In the genomic region with DNA sequence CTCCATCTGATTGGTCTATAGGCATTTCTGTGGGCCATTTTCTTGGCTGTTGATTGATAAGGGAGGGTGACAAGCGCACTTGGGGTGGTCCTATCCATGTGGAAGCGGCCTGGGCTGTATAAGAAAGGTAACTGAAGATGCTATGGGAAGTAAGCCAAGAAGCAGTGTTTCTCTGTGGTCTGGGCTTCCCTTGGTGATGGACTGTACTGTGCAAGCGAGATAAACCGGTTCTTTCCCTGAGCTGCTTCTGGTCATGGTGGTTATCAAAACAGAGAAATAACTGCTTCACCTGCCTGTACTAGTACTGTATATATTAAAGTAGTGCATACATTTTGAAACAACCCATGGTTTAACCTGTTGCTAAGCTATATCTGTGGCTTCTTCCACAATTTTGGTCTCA, we compare ENCODE assay signal across 30 mouse cellular contexts. TPM values are rescaled to one million over a fixed set of nuclear protein-coding genes. Genes with fewer than 3 reads are reported as not detected.
DNase-seq lines count a peak whose midpoint lies in the region; ATAC-seq and TF ChIP-seq lines count a peak whose summit lies in the region.
"Had no signal": no experiment of that assay in that cellular context is flagged by ENCODE, and none has a peak within 500 bp of the region (broad histone marks: within the 10 kb centered on the region; RNA-seq: fewer than 3 reads in every experiment).

No protein-coding gene starts in this region.

- no peak overlapping the region for H3K4me2 ChIP-seq in liver, embryonic 14.5 days (ENCODE audit: low read depth)
- no peak overlapping the region for H3K4me2 ChIP-seq in liver, embryonic 12.5 days
- H3K4me2 ChIP-seq: embryonic facial prominence, embryonic 15.5 days; forebrain, embryonic 12.5 days; forebrain, embryonic 15.5 days; heart, embryonic 12.5 days; heart, embryonic 15.5 days; hindbrain, embryonic 12.5 days; hindbrain, embryonic 15.5 days had no signal

- TF ChIP-seq RAD21 in MEL (IDR thresholded peaks at IDR 0.05; ENCODE audit: low read depth, low read length) = no peak

- no peak overlapping the region for H3K9ac ChIP-seq in liver, embryonic 14.5 days (replicated peaks)
- H3K9ac ChIP-seq in liver, embryonic 12.5 days = no peak overlapping the region
- H3K9ac ChIP-seq in ES-Bruce4 (ENCODE audit: low read depth, poor library complexity, severe bottlenecking) (no peak overlapping the region), MEL (ENCODE audit: control insufficient read depth, low read depth, low read length, poor library complexity, severe bottlenecking) (no peak overlapping the region)
- H3K9ac ChIP-seq: embryonic facial prominence, embryonic 15.5 days; forebrain, embryonic 12.5 days; forebrain, embryonic 15.5 days; heart, embryonic 12.5 days; heart, embryonic 15.5 days; hindbrain, embryonic 12.5 days; hindbrain, embryonic 15.5 days had no signal

- TF ChIP-seq POLR2A in ES-Bruce4 (IDR thresholded peaks at IDR 0.05; ENCODE audit: insufficient read depth, low read length) = no peak
- no peak for TF ChIP-seq POLR2A in MEL (IDR thresholded peaks at IDR 0.05; ENCODE audit: control insufficient read depth in 1 of 2, insufficient read depth in 1 of 2, low read depth in 1 of 2, low read length in 2 of 2, poor library complexity in 1 of 2)

- no peaks in the 10 kb centered on the region for H3K9me3 ChIP-seq in liver, embryonic 14.5 days (ENCODE audit: control insufficient read depth, low read length)
- no peaks in the 10 kb centered on the region for H3K9me3 ChIP-seq in liver, embryonic 12.5 days (replicated peaks)
- no peaks in the 10 kb centered on the region for H3K9me3 ChIP-seq in ES-Bruce4 (replicated peaks; ENCODE audit: control insufficient read depth, insufficient read depth, low read length, poor library complexity, severe bottlenecking)
- H3K9me3 ChIP-seq in MEL (replicated peaks; ENCODE audit: insufficient read depth, low read length) = no peaks in the 10 kb centered on the region
- H3K9me3 ChIP-seq: embryonic facial prominence, embryonic 15.5 days; forebrain, embryonic 12.5 days; forebrain, embryonic 15.5 days; heart, embryonic 12.5 days; heart, embryonic 15.5 days; hindbrain, embryonic 12.5 days; hindbrain, embryonic 15.5 days had no signal

- H3K79me2 ChIP-seq in MEL (ENCODE audit: control insufficient read depth, insufficient read depth, low read length, poor library complexity) = peaks cover 8% of the 10 kb centered on the region

- TF ChIP-seq CTCF in liver, embryonic 14.5 days (IDR thresholded peaks at IDR 0.05; ENCODE audit: low read depth) = no peak
- TF ChIP-seq CTCF in ES-Bruce4 (IDR thresholded peaks at IDR 0.05; ENCODE audit: low read depth, low read length) (no peak), MEL (IDR thresholded peaks at IDR 0.05 in 2 of 3, conservative IDR thresholded peaks at IDR 0.05 in 1 of 3; ENCODE audit: control insufficient read depth in 1 of 3, insufficient read depth in 1 of 3, low read depth in 2 of 3, low read length in 3 of 3, poor library complexity in 1 of 3, severe bottlenecking in 1 of 3) (no peak)

- no peak overlapping the region for H3K4me3 ChIP-seq in liver, embryonic 14.5 days (ENCODE audit: insufficient read depth in 1 of 2, low read depth in 2 of 2, low read length in 2 of 2)
- H3K4me3 ChIP-seq in liver, embryonic 12.5 days = no peak overlapping the region
- H3K4me3 ChIP-seq in ES-Bruce4 (ENCODE audit: low read depth, low read length) (0 out of 2 replicates have a peak overlapping the region, but pooled peaks have one; percentile 15), MEL (ENCODE audit: control insufficient read depth in 1 of 2, insufficient read depth in 1 of 2, low read depth in 2 of 2, low read length in 2 of 2) (no peak overlapping the region)
- H3K4me3 ChIP-seq: embryonic facial prominence, embryonic 15.5 days; forebrain, embryonic 12.5 days; forebrain, embryonic 15.5 days; heart, embryonic 12.5 days; heart, embryonic 15.5 days; hindbrain, embryonic 12.5 days; hindbrain, embryonic 15.5 days had no signal

- no peak for DNase-seq in liver, embryonic 14.5 days (ENCODE audit: low read depth in 3 of 3, low spot score in 3 of 3)
- DNase-seq in MEL (ENCODE audit: low read depth, low spot score) = peak; percentile 86
- no peak for DNase-seq in cerebellum, postnatal 4 days (ENCODE audit: low spot score in 2 of 2)
- DNase-seq in embryo, embryonic 11 days = no peak
- DNase-seq: adrenal gland, postnatal 10 days; adrenal gland, postnatal 36 days; cerebellum, adult 18-20 months; cerebellum, adult 9-10 months; cerebellum, postnatal 14 days; gastrocnemius, postnatal 25 days; heart, adult 18-20 months; heart, postnatal 14 days had no signal

- no peak overlapping the region for H3K27ac ChIP-seq in liver, embryonic 14.5 days
- H3K27ac ChIP-seq in liver, embryonic 12.5 days = no peak overlapping the region
- H3K27ac ChIP-seq in ES-Bruce4 (ENCODE audit: insufficient read depth, low read length) (peak overlapping the region; percentile 60), MEL (ENCODE audit: control insufficient read depth, low read depth, low read length) (no peak overlapping the region)
- H3K27ac ChIP-seq: embryonic facial prominence, embryonic 15.5 days; forebrain, embryonic 12.5 days; forebrain, embryonic 15.5 days; heart, embryonic 15.5 days; hindbrain, embryonic 12.5 days; hindbrain, embryonic 15.5 days had no signal

- H3K27me3 ChIP-seq in liver, embryonic 14.5 days (ENCODE audit: control insufficient read depth, insufficient read depth, low read length) = no peaks in the 10 kb centered on the region
- H3K27me3 ChIP-seq in liver, embryonic 12.5 days (replicated peaks) = no peaks in the 10 kb centered on the region
- no peaks in the 10 kb centered on the region for H3K27me3 ChIP-seq in ES-Bruce4 (ENCODE audit: control insufficient read depth, insufficient read depth, low read length, poor library complexity, severe bottlenecking)
- no peaks in the 10 kb centered on the region for H3K27me3 ChIP-seq in MEL (ENCODE audit: control insufficient read depth in 1 of 2, insufficient read depth in 2 of 2, low read length in 2 of 2)
- H3K27me3 ChIP-seq: embryonic facial prominence, embryonic 15.5 days; forebrain, embryonic 12.5 days; forebrain, embryonic 15.5 days; heart, embryonic 12.5 days; heart, embryonic 15.5 days; hindbrain, embryonic 12.5 days; hindbrain, embryonic 15.5 days; Patski had no signal

- H3K4me1 ChIP-seq in liver, embryonic 14.5 days (replicated peaks; ENCODE audit: control insufficient read depth in 2 of 2, insufficient read depth in 2 of 2, low read length in 1 of 2) = peaks cover 5 to 13% of the 10 kb centered on the region in 2 experiments; a peak in 3 of 4 replicates
- peaks cover 27% of the 10 kb centered on the region for H3K4me1 ChIP-seq in liver, embryonic 12.5 days
- H3K4me1 ChIP-seq in ES-Bruce4 (ENCODE audit: control insufficient read depth, insufficient read depth, low read length) (peaks cover 2% of the 10 kb centered on the region), MEL (ENCODE audit: control insufficient read depth in 1 of 2, insufficient read depth in 2 of 2, low read length in 2 of 2) (peaks cover 5 to 21% of the 10 kb centered on the region in 2 experiments)
- H3K4me1 ChIP-seq: embryonic facial prominence, embryonic 15.5 days; heart, embryonic 12.5 days; hindbrain, embryonic 12.5 days; hindbrain, embryonic 15.5 days had no signal

- peak; percentile 40; the same call in 1 of the 2 replicates for TF ChIP-seq EP300 in liver, embryonic 14.5 days (IDR thresholded peaks at IDR 0.05; ENCODE audit: low read depth)
- TF ChIP-seq EP300 in ES-Bruce4 (IDR thresholded peaks at IDR 0.05; ENCODE audit: insufficient read depth, low read depth, low read length) (no peak), MEL (IDR thresholded peaks at IDR 0.05; ENCODE audit: low read depth in 1 of 2, low read length in 2 of 2) (peak; percentile 45 to 73; a peak in 3 of 4 replicates)

- no peak for ATAC-seq in liver, embryonic 14.5 days (ENCODE audit: insufficient read depth)
- no peak for ATAC-seq in liver, embryonic 12.5 days
- ATAC-seq in megakaryocyte-erythroid progenitor cell, adult 5-6 weeks (replicated peaks; ENCODE audit: low FRiP score, low TSS enrichment, poor library complexity, severe bottlenecking) = peak; percentile 59
- ATAC-seq: CD4-positive, CD25-positive, alpha-beta regulatory T cell, adult 4 months; forebrain, embryonic 15.5 days; intestine, postnatal 0 days; Patski had no signal

- WGBS in liver, embryonic 14.5 days (ENCODE audit: insufficient replicate concordance) = 29% methylated on average over 4 of the region's 4 CpGs
- 49% methylated on average over 4 of the region's 4 CpGs for WGBS in liver, embryonic 12.5 days (ENCODE audit: insufficient replicate concordance)

- no peaks in the 10 kb centered on the region for H3K36me3 ChIP-seq in liver, embryonic 14.5 days (replicated peaks; ENCODE audit: control insufficient read depth, insufficient read depth, low read depth)
- H3K36me3 ChIP-seq in liver, embryonic 12.5 days = no peaks in the 10 kb centered on the region
- H3K36me3 ChIP-seq in ES-Bruce4 (ENCODE audit: control insufficient read depth, insufficient read depth, low read length, poor library complexity, severe bottlenecking) (peaks cover 25% of the 10 kb centered on the region), MEL (ENCODE audit: control insufficient read depth in 1 of 2, insufficient read depth in 2 of 2, low read length in 2 of 2) (peaks cover 0 to 18% of the 10 kb centered on the region in 2 experiments; a peak in 2 of 4 replicates)
- H3K36me3 ChIP-seq: embryonic facial prominence, embryonic 15.5 days; forebrain, embryonic 12.5 days; forebrain, embryonic 15.5 days; heart, embryonic 15.5 days; hindbrain, embryonic 12.5 days; hindbrain, embryonic 15.5 days had no signal

RNA-seq across cellular contexts. Expression of a gene that starts 4.2 kb away (rescaled TPM):
- 7.5 and 10.6 TPM in 2 replicates for polyA plus RNA-seq in liver, embryonic 14.5 days (2012; rRNA removed)
- 14.0 and 14.4 TPM in 2 replicates for polyA plus RNA-seq in liver, embryonic 14.5 days (2014; fragmentation: Nextera tagmentation; extraction: Ambion mirVana)
- 26.9 and 27.8 TPM in 2 replicates for polyA plus RNA-seq in liver, embryonic 12.5 days (2016; fragmentation: Nextera tagmentation; extraction: Ambion mirVana)
- polyA plus RNA-seq in ES-Bruce4 (2011; ENCODE audit: insufficient read depth, insufficient read length, low read depth, missing spikeins) (52.5 and 63.5 TPM in 2 replicates), MEL (2012; ENCODE audit: insufficient read depth in 1 of 2, insufficient read length in 2 of 2, low read depth in 1 of 2, low replicate concordance in 2 of 2, missing spikeins in 1 of 2) (10 to 100 TPM in 1 of 2 experiments, not detected in 1; 64.0 TPM)
- 34.2 and 45.6 TPM in 2 replicates for total RNA-seq in MEL (2012; rRNA removed)
- total RNA-seq in megakaryocyte-erythroid progenitor cell, adult 5-6 weeks (2014; fragmentation: Nextera tagmentation) = 18.0 and 22.8 TPM in 2 replicates
- total RNA-seq in megakaryocyte-erythroid progenitor cell, adult 5-6 weeks (2017) = 83.8 and 89.2 TPM in 2 replicates

RNA-seq across cellular contexts. Expression of a gene that starts 19.8 kb away (rescaled TPM):
- 74.6 and 191 TPM in 2 replicates for polyA plus RNA-seq in liver, embryonic 14.5 days (2012; rRNA removed)
- polyA plus RNA-seq in liver, embryonic 14.5 days (2014; fragmentation: Nextera tagmentation; extraction: Ambion mirVana) = 280 and 300 TPM in 2 replicates
- polyA plus RNA-seq in liver, embryonic 12.5 days (2016; fragmentation: Nextera tagmentation; extraction: Ambion mirVana) = 380 and 430 TPM in 2 replicates
- polyA plus RNA-seq in ES-Bruce4 (2011; ENCODE audit: insufficient read depth, insufficient read length, low read depth, missing spikeins) (235 and 249 TPM in 2 replicates), MEL (2012; ENCODE audit: insufficient read depth in 1 of 2, insufficient read length in 2 of 2, low read depth in 1 of 2, low replicate concordance in 2 of 2, missing spikeins in 1 of 2) (100 to 1,000 TPM; 220 to 399 TPM)
- total RNA-seq in MEL (2012; rRNA removed) = 126 and 160 TPM in 2 replicates
- 452 and 588 TPM in 2 replicates for total RNA-seq in megakaryocyte-erythroid progenitor cell, adult 5-6 weeks (2014; fragmentation: Nextera tagmentation)
- total RNA-seq in megakaryocyte-erythroid progenitor cell, adult 5-6 weeks (2017) = 396 and 475 TPM in 2 replicates

RNA-seq across cellular contexts. Expression of a gene that starts 36.1 kb away (rescaled TPM):
- polyA plus RNA-seq in liver, embryonic 14.5 days (2012; rRNA removed) = 0.13 TPM in 1 of 2 replicates, not detected in the other
- polyA plus RNA-seq in liver, embryonic 14.5 days (2014; fragmentation: Nextera tagmentation; extraction: Ambion mirVana) = not detected in 2 replicates
- polyA plus RNA-seq in liver, embryonic 12.5 days (2016; fragmentation: Nextera tagmentation; extraction: Ambion mirVana) = 0.18 TPM in 1 of 2 replicates, not detected in the other
- polyA plus RNA-seq in ES-Bruce4 (2011; ENCODE audit: insufficient read depth, insufficient read length, low read depth, missing spikeins) = not detected in 2 replicates
- not detected in 2 replicates for total RNA-seq in MEL (2012; rRNA removed)
- not detected for polyA plus RNA-seq in MEL (2012; ENCODE audit: insufficient read depth in 1 of 2, insufficient read length in 2 of 2, low read depth in 1 of 2, low replicate concordance in 2 of 2, missing spikeins in 1 of 2)
- not detected in 2 replicates for total RNA-seq in megakaryocyte-erythroid progenitor cell, adult 5-6 weeks (2014; fragmentation: Nextera tagmentation)
- not detected in 2 replicates for total RNA-seq in megakaryocyte-erythroid progenitor cell, adult 5-6 weeks (2017)
- total RNA-seq: common myeloid progenitor, adult 5-6 weeks; gastrocnemius, adult 8-10 months; gastrocnemius, postnatal 25 days; heart, adult 18-20 months; hematopoietic stem cell, adult 5-6 weeks had no signal
- polyA plus RNA-seq: C2C12; CD4-positive, CD25-positive, alpha-beta regulatory T cell, adult 4 months; gonadal fat pad, adult 2 months; Patski had no signal
